Mouse (Mus musculus) intestine, embryonic 16.5 days (tissue): ENCODE data around the gene Fut11. TPM values are rescaled to one million over a fixed set of nuclear protein-coding genes. Genes with fewer than 3 reads are reported as not detected.

Experiments used
- ATAC-seq: fragments of 200-750 bp; cut with Nextera tagmentation; 2 replicates; pipeline ENCODE4 v1.8.0; 2017; ENCODE audit warnings: moderate TSS enrichment, moderate library complexity
- H3K27ac ChIP-seq: fragments of 300-500 bp; sonication (generic); 2 replicates; pipeline ENCODE4 v1.5.1; 2014; ENCODE audit warnings: mild to moderate bottlenecking, low read length
- H3K27me3 ChIP-seq: fragments of 300-500 bp; sonication (generic); replicated peaks from 2 replicates; pipeline ENCODE4 v1.6.1; 2014; ENCODE audit warnings: low read length, control low read depth, mixed read lengths; ENCODE audit not compliant: control insufficient read depth, insufficient read depth
- H3K36me3 ChIP-seq: fragments of 300-500 bp; sonication (generic); 2 replicates; pipeline ENCODE4 v1.6.1; 2014; ENCODE audit warnings: low read length, control low read depth; ENCODE audit not compliant: control insufficient read depth, insufficient read depth
- H3K4me1 ChIP-seq: fragments of 300-500 bp; sonication (generic); 2 replicates; pipeline ENCODE4 v1.6.1; 2014; ENCODE audit warnings: low read length, control low read depth, mixed read lengths; ENCODE audit not compliant: control insufficient read depth, insufficient read depth
- H3K4me2 ChIP-seq: fragments of 300-500 bp; sonication (generic); 2 replicates; pipeline ENCODE4 v1.6.1; 2014; ENCODE audit warnings: low read depth, low read length, control low read depth
- H3K4me3 ChIP-seq: fragments of 300-500 bp; sonication (generic); 2 replicates; pipeline ENCODE4 v1.5.1; 2014; ENCODE audit warnings: mild to moderate bottlenecking, low read length
- H3K9ac ChIP-seq: fragments of 300-500 bp; sonication (generic); 2 replicates; pipeline ENCODE4 v1.6.1; 2014; ENCODE audit warnings: low read depth, low read length
- H3K9me3 ChIP-seq: fragments of 300-500 bp; sonication (generic); 2 replicates; pipeline ENCODE4 v1.6.1; 2016; ENCODE audit warnings: low read length, control low read depth; ENCODE audit not compliant: control insufficient read depth
- WGBS: fragments of 180-500 bp; shearing (Covaris S2); extraction: QIAGEN DNeasy Blood & Tissue Kit; methylation state at CpG from one replicate; pipeline ENCODE4 v1.1.7; 2014; 5-methylcytosine and 5-hydroxymethylcytosine counted together
- polyA plus RNA-seq: library from polyadenylated mRNA; unstranded; fragments of >200 nt; fragmentation: Nextera tagmentation; extraction: Ambion mirVana; gene quantifications from 2 replicates; pipeline ENCODE4 v1.2.1, GENCODE M21; 2015

Fut11 gene
- polyA plus RNA-seq, 1 experiment from 2014 or later, result 15.0 TPM

- H3K4me1 ChIP-seq, result peaks cover 15% of the 10 kb centered on the region; the same call in 1 of the 2 replicates
- no peaks in the 10 kb centered on the region for H3K9me3 ChIP-seq
- H3K4me2 ChIP-seq, result no peak overlapping the region
- no peak for ATAC-seq
- H3K27me3 ChIP-seq, result no peaks in the 10 kb centered on the region
- H3K4me3 ChIP-seq, result no peak overlapping the region
- H3K36me3 ChIP-seq, result peaks cover 7% of the 10 kb centered on the region; the same call in 1 of the 2 replicates
- H3K9ac ChIP-seq, result no peak overlapping the region
- no peak overlapping the region for H3K27ac ChIP-seq
- WGBS, result 90% methylated on average over 2 of the region's 2 CpGs
Measured at GRCm38 (mm10) chr14:20672990-20673389, 21.8 kb upstream of the Fut11 start.

- Histone ChIP-seq H3K36me3 (peaks cover 7% of the 10 kb centered on the region; the same call in 1 of the 2 replicates), H3K4me3 (peak overlapping the region; percentile 69), H3K4me2 (peak overlapping the region; percentile 66), H3K27ac (peak overlapping the region; percentile 68), H3K27me3 (no peaks in the 10 kb centered on the region), H3K4me1 (peaks cover 10% of the 10 kb centered on the region; the same call in 1 of the 2 replicates), H3K9ac (peak overlapping the region; percentile 30; the same call in 1 of the 2 replicates), H3K9me3 (no peaks in the 10 kb centered on the region)
- 9% methylated on average over 13 of the region's 13 CpGs for WGBS
- peak; percentile 80 for ATAC-seq
Measured at GRCm38 (mm10) chr14:20673735-20674063, 21.1 kb upstream of the Fut11 start.

- Histone ChIP-seq H3K9me3 (no peaks in the 10 kb centered on the region), H3K27ac (peak within 1 kb of the TSS; percentile 97), H3K4me2 (peak within 1 kb of the TSS; percentile 91), H3K36me3 (peaks cover 9% of the 10 kb centered on the region), H3K4me1 (peaks cover 10% of the 10 kb centered on the region; the same call in 1 of the 2 replicates), H3K9ac (peak within 1 kb of the TSS; percentile 82), H3K4me3 (peak within 1 kb of the TSS; percentile 69), H3K27me3 (no peaks in the 10 kb centered on the region)
- ATAC-seq, result peak; percentile 97
- under 1% methylated on average over 43 of the region's 43 CpGs for WGBS
Measured at GRCm38 (mm10) chr14:20674064-20674833, 20.5 kb upstream of the Fut11 start, which contains the start of gene Sec24c. Gene Sec24c, plus strand, starts transcription at chr14:20674308.

GRCm38 (mm10) chr14:20677906-20678305, 16.9 kb upstream of the Fut11 start:
- WGBS, result 90% methylated on average over 4 of the region's 4 CpGs
- Histone ChIP-seq H3K36me3 (peaks cover 20% of the 10 kb centered on the region), H3K4me1 (peaks cover 10% of the 10 kb centered on the region; the same call in 1 of the 2 replicates), H3K27me3 (no peaks in the 10 kb centered on the region), H3K4me2 (no peak overlapping the region), H3K9me3 (no peaks in the 10 kb centered on the region), H3K27ac (no peak overlapping the region), H3K9ac (no peak overlapping the region), H3K4me3 (no peak overlapping the region)
- ATAC-seq, result no peak

GRCm38 (mm10) chr14:20681742-20682141, 13.0 kb upstream of the Fut11 start:
- Histone ChIP-seq H3K9me3 (no peaks in the 10 kb centered on the region), H3K4me1 (no peaks in the 10 kb centered on the region), H3K4me2 (no peak overlapping the region), H3K27ac (no peak overlapping the region), H3K9ac (no peak overlapping the region), H3K27me3 (no peaks in the 10 kb centered on the region), H3K4me3 (no peak overlapping the region), H3K36me3 (peaks cover 42% of the 10 kb centered on the region)
- no peak for ATAC-seq
- WGBS, result 92% methylated on average over 2 of the region's 2 CpGs

GRCm38 (mm10) chr14:20682498-20682897, 12.3 kb upstream of the Fut11 start:
- WGBS, result 69% methylated on average over 3 of the region's 3 CpGs
- ATAC-seq, result no peak

GRCm38 (mm10) chr14:20686576-20686975, 8.2 kb upstream of the Fut11 start:
- no peak overlapping the region for H3K4me2 ChIP-seq
- no peak overlapping the region for H3K4me3 ChIP-seq
- 96% methylated on average over 3 of the region's 3 CpGs for WGBS
- no peaks in the 10 kb centered on the region for H3K9me3 ChIP-seq
- ATAC-seq, result no peak
- H3K27me3 ChIP-seq, result no peaks in the 10 kb centered on the region
- H3K36me3 ChIP-seq, result peaks cover 59% of the 10 kb centered on the region
- H3K27ac ChIP-seq, result no peak overlapping the region
- H3K4me1 ChIP-seq, result no peaks in the 10 kb centered on the region
- H3K9ac ChIP-seq, result no peak overlapping the region

More at GRCm38 (mm10) chr14:20682498-20682897, 12.3 kb upstream of the Fut11 start:
- Histone ChIP-seq H3K4me2 (no peak overlapping the region), H3K27me3 (no peaks in the 10 kb centered on the region), H3K27ac (no peak overlapping the region), H3K4me3 (no peak overlapping the region), H3K36me3 (peaks cover 45% of the 10 kb centered on the region), H3K4me1 (no peaks in the 10 kb centered on the region), H3K9ac (no peak overlapping the region), H3K9me3 (no peaks in the 10 kb centered on the region)

- Histone ChIP-seq H3K27ac (no peak overlapping the region), H3K27me3 (no peaks in the 10 kb centered on the region), H3K4me1 (no peaks in the 10 kb centered on the region), H3K9ac (no peak overlapping the region), H3K4me3 (no peak overlapping the region), H3K9me3 (no peaks in the 10 kb centered on the region), H3K4me2 (no peak overlapping the region), H3K36me3 (peaks cover 54% of the 10 kb centered on the region)
- ATAC-seq, result no peak
- WGBS, result 89% methylated on average over 2 of the region's 2 CpGs
Measured at GRCm38 (mm10) chr14:20689009-20689408, 5.8 kb upstream of the Fut11 start.

- no peak for ATAC-seq
- H3K9me3 ChIP-seq, result no peaks in the 10 kb centered on the region
- H3K36me3 ChIP-seq, result peaks cover 36% of the 10 kb centered on the region
- no peak overlapping the region for H3K9ac ChIP-seq
- H3K27ac ChIP-seq, result no peak overlapping the region
- no peak overlapping the region for H3K4me3 ChIP-seq
- H3K27me3 ChIP-seq, result no peaks in the 10 kb centered on the region
- no peak overlapping the region for H3K4me2 ChIP-seq
- WGBS, result 89% methylated on average over 6 of the region's 6 CpGs
- peaks cover 13% of the 10 kb centered on the region for H3K4me1 ChIP-seq
Measured at GRCm38 (mm10) chr14:20691772-20692171, 3.0 kb upstream of the Fut11 start.
